Mouse (Mus musculus) ovary, postnatal 10 days (tissue): Measurements from ENCODE around the gene Ube2e1.
A peak's percentile ranks its signal among the peaks of the same experiment; 100 is the strongest.
"Not testable (repeated sequence)": the region's sequence is repeated elsewhere in the genome, so short reads cannot be mapped to it uniquely, and the experiment has no call there.

Source experiments
- DNase-seq: peaks from one replicate; pipeline ENCODE4 v3.0.0; 2022; ENCODE audit warnings: low spot score

The Ube2e1 gene

GRCm38 (mm10) chr14:18241786-18242185 lies 89.9 kb downstream of the Ube2e1 start:
- DNase-seq, result no peak

- DNase-seq, result no peak
Observed at GRCm38 (mm10) chr14:18240132-18240531, 91.5 kb downstream of the Ube2e1 start.

DNA sequence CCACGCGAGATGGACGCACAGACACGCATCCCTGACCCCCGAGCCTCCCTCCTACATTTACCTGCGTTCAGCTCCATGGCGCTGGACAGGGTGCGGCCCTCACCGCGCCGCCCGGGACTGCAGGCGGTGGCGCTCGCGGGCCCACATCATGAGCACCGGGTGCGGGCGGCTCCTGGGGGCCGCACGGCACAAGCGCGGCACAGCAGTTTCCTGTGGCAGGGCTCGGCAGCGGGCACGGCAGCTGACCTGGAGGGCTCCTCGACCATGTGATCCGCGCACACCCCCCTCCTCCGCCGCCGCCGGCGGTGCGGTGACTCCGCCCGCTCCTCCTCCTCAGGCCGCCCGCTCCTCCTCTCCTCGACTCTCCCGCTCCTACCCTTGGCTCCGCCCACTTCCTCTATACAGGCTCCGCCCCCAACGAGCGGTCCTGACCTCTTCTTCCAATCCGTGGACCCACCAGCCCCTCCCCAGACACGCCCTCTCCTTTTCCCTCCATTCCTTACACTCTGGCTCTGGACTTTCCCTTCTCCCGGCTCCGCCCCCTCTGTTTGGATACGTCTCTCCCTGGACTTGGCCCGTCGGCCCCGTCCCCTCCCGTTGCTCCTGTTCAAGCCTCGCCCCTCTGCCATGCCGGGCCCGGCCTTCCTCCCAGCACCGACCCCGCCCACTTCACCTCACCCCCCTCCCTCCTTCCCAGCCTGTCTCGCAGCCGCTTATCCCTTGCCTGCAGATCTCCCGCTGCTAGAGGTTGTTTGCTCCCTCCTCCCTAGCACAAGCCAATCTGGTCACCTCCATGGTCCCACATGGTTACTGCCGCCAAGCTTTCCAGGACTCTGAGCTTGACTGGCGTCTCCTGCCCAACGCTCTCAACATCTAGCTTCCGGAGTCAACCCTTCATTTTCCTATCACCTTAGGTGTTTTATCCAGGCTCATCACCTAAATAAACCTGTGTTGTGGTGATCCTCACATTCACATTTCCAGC lies 92.6 kb downstream of the Ube2e1 start, which contains the start of gene Nr1d2:
TSS of gene Nr1d2 (minus strand) at position 378 of the 982 bp plus-strand sequence.
- DNase-seq, result peak; percentile 92

DNA sequence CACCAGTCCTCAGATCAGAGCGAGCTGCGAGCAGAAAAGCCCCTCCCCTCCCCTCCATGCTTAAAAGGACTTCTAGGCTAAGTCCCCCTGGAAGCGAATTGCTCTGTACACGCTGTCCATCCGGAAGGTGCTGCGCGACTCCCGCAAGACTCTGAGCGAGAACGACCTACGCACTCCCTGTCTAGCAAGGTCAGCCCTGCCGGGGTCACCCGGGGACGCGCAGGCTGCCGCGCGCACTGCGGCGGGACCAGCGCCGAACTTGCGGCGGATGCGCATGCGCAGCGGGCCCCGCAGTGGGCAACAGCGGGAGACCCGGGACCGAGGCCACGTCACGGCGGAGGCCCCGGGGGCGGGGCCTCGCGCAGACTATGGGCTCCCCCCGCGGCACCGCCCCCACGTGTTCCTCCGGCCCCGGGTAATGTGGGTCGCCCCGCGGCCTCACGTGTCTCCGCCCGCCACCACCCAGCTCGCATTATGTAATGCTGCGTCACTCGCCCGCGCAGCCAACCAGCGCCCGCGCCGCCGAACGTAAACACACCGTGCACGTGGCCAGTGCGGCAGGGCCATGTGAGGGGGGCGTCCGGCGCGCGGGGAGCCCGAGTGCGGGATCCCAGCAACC lies 93.4 kb downstream of the Ube2e1 start:
- DNase-seq, result peak; percentile 97

- DNase-seq, result no peak
Observed at GRCm38 (mm10) chr14:18237381-18237780, 94.3 kb downstream of the Ube2e1 start.

DNA sequence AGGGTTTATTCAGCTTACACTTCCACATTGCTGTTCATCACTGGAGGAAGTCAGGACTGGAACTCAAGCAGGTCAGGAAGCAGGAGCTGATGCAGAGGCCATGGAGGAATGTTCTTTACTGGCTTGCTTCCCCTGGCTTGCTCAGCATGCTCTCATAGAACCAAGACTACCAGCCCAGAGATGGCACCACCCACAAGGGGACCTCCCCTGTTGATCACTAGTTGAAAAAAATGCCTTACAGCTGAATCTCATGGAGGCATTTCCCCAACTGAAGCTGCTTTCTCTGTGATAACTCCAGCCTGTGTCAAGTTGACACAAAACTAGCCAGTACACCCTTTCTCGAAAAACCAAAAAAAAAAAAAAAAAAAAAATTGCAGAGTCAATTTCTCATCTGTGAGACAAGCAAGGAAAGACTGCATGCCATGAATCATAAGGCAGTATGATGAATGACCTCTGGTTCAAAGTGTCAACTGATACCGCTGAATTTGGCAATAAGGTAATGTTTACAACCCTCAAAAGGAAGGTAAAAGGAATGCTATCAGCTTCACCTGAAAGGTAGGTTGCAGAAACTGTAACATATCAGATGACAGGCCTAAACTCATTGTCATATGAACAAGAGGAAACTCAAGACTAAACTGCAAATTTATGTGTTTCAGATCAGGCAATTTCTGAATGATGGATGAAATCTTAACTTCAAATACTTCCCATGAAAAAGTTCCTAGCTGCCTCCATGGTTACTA lies 95.0 kb downstream of the Ube2e1 start:
- not testable (repeated sequence) for DNase-seq

GRCm38 (mm10) chr14:18233981-18234960 lies 97.4 kb downstream of the Ube2e1 start:
- DNase-seq, result no peak

- no peak for DNase-seq
Observed at GRCm38 (mm10) chr14:18233076-18233475, 98.6 kb downstream of the Ube2e1 start.
